Mouse (Mus musculus): ENCODE results near the gene Ptar1. TPM values are rescaled to one million over a fixed set of nuclear protein-coding genes. Genes with fewer than 3 reads are reported as not detected.

The Ptar1 gene
- polyA plus RNA-seq, 1 experiment from 2014 or later, result 4.0 TPM

DNA sequence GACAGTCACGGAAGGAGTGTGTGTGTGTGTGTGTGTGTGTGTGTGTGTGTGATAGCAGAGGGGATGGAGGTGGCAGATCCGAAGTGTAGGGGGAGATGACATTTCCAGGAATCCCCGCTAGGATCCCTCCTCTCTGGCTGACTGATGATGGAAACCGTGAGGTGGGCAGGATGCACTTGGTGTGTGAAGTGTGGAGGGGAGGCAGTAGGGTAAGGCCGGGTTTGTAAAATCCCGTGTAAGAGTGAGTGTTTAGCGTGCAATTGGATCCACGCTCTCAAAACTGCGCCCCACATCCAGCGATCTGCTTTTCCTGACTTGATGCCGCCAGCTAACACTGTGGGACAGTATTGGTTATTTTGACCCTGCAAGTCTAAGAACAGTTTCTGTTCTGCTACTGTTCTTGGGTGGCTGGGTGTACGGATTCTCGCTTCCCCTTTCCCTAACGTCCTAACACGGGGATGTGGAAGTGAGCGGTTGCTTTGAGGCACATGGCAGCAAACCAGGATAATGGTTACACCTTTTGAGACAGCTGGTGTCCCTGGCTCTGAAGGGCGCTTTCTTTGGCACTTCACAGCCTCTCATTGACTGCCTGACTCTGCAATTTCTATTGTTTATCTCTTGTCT, 72.2 kb downstream of the Ptar1 start:
- Histone ChIP-seq H3K36me3 (no peaks in the 10 kb centered on the region), H3K27ac (no peak overlapping the region), H3K4me2 (replicated peaks) (peak overlapping the region; percentile 95), H3K9me3 (no peaks in the 10 kb centered on the region), H3K4me1 (replicated peaks) (peaks cover 6% of the 10 kb centered on the region), H3K9ac (peak overlapping the region; percentile 76), H3K27me3 (replicated peaks) (peaks cover 13% of the 10 kb centered on the region), H3K4me3 (replicated peaks) (peak overlapping the region; percentile 72)
- 3% methylated on average over 17 of the region's 17 CpGs for WGBS
- ATAC-seq, result no peak

DNA sequence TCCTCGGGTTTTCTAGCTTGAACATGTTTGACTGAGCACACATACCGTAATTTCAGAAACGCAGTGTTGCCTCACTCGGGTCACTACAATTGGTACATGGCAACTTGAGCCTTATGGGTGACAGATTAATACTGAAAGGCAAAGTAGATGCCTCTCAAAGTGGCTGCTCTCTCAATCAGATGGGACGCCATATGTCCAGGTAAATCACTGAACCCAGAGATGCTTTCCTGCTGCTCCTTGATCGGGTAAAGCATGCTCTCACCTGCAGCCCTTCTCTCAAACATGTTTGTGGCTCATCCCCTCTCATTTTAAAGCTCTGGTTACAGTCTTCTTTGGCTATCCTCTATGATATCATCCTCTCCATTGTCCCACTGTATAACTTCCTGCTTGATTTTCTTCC, 76.1 kb downstream of the Ptar1 start:
- no peak for ATAC-seq
- Histone ChIP-seq H3K4me2 (replicated peaks) (no peak overlapping the region), H3K36me3 (no peaks in the 10 kb centered on the region), H3K9ac (no peak overlapping the region), H3K27me3 (replicated peaks) (peaks cover 13% of the 10 kb centered on the region), H3K27ac (no peak overlapping the region), H3K9me3 (no peaks in the 10 kb centered on the region), H3K4me1 (replicated peaks) (peaks cover 4% of the 10 kb centered on the region), H3K4me3 (replicated peaks) (no peak overlapping the region)
- WGBS, result 88% methylated on average over 6 of the region's 6 CpGs

GRCm38 (mm10) chr19:23764051-23764450, 76.8 kb downstream of the Ptar1 start:
- Histone ChIP-seq H3K4me1 (replicated peaks) (peaks cover 4% of the 10 kb centered on the region), H3K27ac (no peak overlapping the region), H3K36me3 (no peaks in the 10 kb centered on the region)

DNA sequence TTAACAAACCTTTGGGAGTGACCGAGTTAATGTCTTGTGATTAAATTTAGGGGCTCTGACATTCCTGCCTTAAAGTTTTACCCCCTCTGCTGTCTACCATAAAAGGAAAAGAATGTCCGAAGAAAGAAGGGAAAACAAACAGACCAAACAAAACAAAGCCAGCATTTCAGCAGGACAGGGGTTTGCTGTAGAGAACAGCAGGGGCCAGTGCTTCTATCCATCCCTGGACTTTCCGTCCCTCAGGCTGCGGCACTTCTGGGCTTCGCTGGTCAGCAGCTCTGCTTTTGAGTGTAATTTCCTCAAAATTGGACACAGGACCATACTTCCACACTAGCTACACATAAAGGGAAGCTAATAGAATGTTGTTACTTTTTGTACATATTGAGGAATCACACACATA, 81.6 kb downstream of the Ptar1 start:
- WGBS, result 61% methylated on average over 5 of the region's 5 CpGs
- no peaks in the 10 kb centered on the region for H3K9me3 ChIP-seq
- ATAC-seq, result no peak

More at GRCm38 (mm10) chr19:23764051-23764450, 76.8 kb downstream of the Ptar1 start:
- H3K4me3 ChIP-seq (replicated peaks), result no peak overlapping the region
- no peak for ATAC-seq
- H3K9ac ChIP-seq, result no peak overlapping the region
- peaks cover 10% of the 10 kb centered on the region for H3K27me3 ChIP-seq (replicated peaks)
- H3K4me2 ChIP-seq (replicated peaks), result no peak overlapping the region
- H3K9me3 ChIP-seq, result no peaks in the 10 kb centered on the region
- 68% methylated on average over 2 of the region's 2 CpGs for WGBS

GRCm38 (mm10) chr19:23770494-23771423, 83.5 kb downstream of the Ptar1 start:
- no peaks in the 10 kb centered on the region for H3K4me1 ChIP-seq (replicated peaks)
- H3K27ac ChIP-seq, result no peak overlapping the region
- H3K27me3 ChIP-seq (replicated peaks), result no peaks in the 10 kb centered on the region
- no peak for ATAC-seq
- no peak overlapping the region for H3K4me3 ChIP-seq (replicated peaks)
- H3K9me3 ChIP-seq, result no peaks in the 10 kb centered on the region
- 66% methylated on average over 10 of the region's 10 CpGs for WGBS
- H3K4me2 ChIP-seq (replicated peaks), result no peak overlapping the region
- no peaks in the 10 kb centered on the region for H3K36me3 ChIP-seq
- no peak overlapping the region for H3K9ac ChIP-seq

More for the DNA sequence above, 81.6 kb downstream of the Ptar1 start:
- Histone ChIP-seq H3K27me3 (replicated peaks) (no peaks in the 10 kb centered on the region), H3K4me2 (replicated peaks) (no peak overlapping the region), H3K36me3 (no peaks in the 10 kb centered on the region), H3K4me1 (replicated peaks) (no peaks in the 10 kb centered on the region), H3K4me3 (replicated peaks) (no peak overlapping the region), H3K9ac (no peak overlapping the region), H3K27ac (no peak overlapping the region)

- H3K4me2 ChIP-seq (replicated peaks), result no peak overlapping the region
- H3K4me1 ChIP-seq (replicated peaks), result no peaks in the 10 kb centered on the region
- H3K27me3 ChIP-seq (replicated peaks), result no peaks in the 10 kb centered on the region
- no peaks in the 10 kb centered on the region for H3K9me3 ChIP-seq
- ATAC-seq, result no peak
- no peak overlapping the region for H3K9ac ChIP-seq
- no peak overlapping the region for H3K27ac ChIP-seq
- no peak overlapping the region for H3K4me3 ChIP-seq (replicated peaks)
- H3K36me3 ChIP-seq, result no peaks in the 10 kb centered on the region
- 60% methylated on average over 7 of the region's 7 CpGs for WGBS
Observed at GRCm38 (mm10) chr19:23771971-23772370, 84.7 kb downstream of the Ptar1 start.

DNA sequence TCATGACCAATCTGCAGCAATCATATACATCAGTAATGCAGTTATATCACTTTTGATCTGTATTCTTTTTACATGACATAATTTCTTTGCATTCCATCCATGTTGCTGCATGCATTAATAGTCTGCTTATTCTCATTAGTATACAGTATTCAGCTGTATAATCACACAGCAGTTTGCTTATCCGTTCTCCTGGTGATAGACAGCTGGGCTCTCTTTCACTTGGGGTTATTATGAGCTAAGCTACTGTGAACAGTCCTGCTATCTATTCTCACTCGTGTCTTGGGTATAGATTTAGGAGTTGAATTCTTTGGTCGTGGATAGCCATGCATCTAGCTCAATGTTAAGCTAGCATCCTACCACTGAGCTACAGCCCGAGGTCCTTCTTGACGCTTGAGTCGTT, 88.1 kb downstream of the Ptar1 start:
- WGBS, result 84% methylated on average over 6 of the region's 6 CpGs
- Histone ChIP-seq H3K27ac (no peak overlapping the region), H3K27me3 (replicated peaks) (no peaks in the 10 kb centered on the region), H3K4me2 (replicated peaks) (no peak overlapping the region), H3K4me1 (replicated peaks) (no peaks in the 10 kb centered on the region), H3K4me3 (replicated peaks) (no peak overlapping the region), H3K9me3 (no peaks in the 10 kb centered on the region), H3K9ac (no peak overlapping the region), H3K36me3 (no peaks in the 10 kb centered on the region)
- no peak for ATAC-seq

DNA sequence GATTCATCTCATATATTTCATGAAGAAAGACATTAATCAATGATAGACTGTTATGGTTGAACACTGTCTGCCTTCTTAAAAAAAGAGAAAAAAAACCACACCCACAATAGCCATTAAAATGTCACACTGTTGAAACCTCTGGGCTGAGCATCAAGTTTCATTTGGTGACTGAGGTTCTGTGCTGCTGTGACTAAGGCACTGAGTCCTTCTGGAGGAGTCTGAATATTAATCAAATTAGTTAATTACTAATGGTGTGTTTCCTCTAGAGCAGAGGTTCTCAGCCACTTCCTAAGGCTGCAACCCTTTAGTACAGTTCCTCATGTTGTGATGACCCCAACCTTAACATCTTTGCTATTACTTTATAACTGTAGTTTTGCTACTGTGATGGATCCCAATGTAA, 91.9 kb downstream of the Ptar1 start:
- H3K9me3 ChIP-seq, result no peaks in the 10 kb centered on the region
- ATAC-seq, result no peak
- H3K4me2 ChIP-seq (replicated peaks), result no peak overlapping the region

DNA sequence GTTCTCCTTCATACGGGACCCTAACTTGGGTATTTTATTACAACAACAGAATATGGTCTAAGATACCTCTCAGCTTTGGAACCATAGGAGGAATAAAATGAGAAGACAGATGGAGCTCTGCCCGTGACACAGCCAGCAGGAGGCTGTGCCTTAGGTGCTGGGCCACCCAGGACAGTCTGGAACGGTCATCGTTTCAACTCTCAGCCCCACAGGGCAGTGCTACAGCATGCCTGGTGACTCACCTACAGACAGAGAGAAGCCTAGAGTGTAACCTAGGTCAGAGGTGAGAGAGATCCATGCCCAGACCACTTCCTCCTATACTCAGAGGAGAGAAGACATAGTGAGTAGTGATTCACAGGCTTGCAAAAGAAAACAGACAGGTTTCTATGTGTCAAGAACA, 92.9 kb downstream of the Ptar1 start:
- Histone ChIP-seq H3K27ac (no peak overlapping the region), H3K4me1 (replicated peaks) (no peaks in the 10 kb centered on the region), H3K9me3 (no peaks in the 10 kb centered on the region), H3K27me3 (replicated peaks) (no peaks in the 10 kb centered on the region), H3K36me3 (no peaks in the 10 kb centered on the region), H3K4me2 (replicated peaks) (no peak overlapping the region), H3K9ac (no peak overlapping the region), H3K4me3 (replicated peaks) (no peak overlapping the region)
- 84% methylated on average over 4 of the region's 4 CpGs for WGBS
- ATAC-seq, result no peak

More for the DNA sequence above, 91.9 kb downstream of the Ptar1 start:
- Histone ChIP-seq H3K27me3 (replicated peaks) (no peaks in the 10 kb centered on the region), H3K9ac (no peak overlapping the region), H3K27ac (no peak overlapping the region), H3K4me3 (replicated peaks) (no peak overlapping the region), H3K4me1 (replicated peaks) (no peaks in the 10 kb centered on the region), H3K36me3 (no peaks in the 10 kb centered on the region)

Other genes starting within 250 kb of the Ptar1 start
- 2.2 and 2.4 TPM in 2 replicates for gene Mamdc2, start 239.0 kb upstream of the Ptar1 start, polyA plus RNA-seq (2015; fragmentation: Nextera tagmentation; extraction: Ambion mirVana)
- not detected in 2 replicates for gene 1700028P14Rik, start 34.6 kb upstream of the Ptar1 start, polyA plus RNA-seq (2015; fragmentation: Nextera tagmentation; extraction: Ambion mirVana)
- 0.73 and 0.76 TPM in 2 replicates for gene Apba1, start 71.5 kb downstream of the Ptar1 start, polyA plus RNA-seq (2015; fragmentation: Nextera tagmentation; extraction: Ambion mirVana)

Measured in intestine, embryonic 15.5 days (tissue).